Comparison of ENCODE assay signal across 8 mouse cellular contexts in genomic region chr12:8638411-8639087, GRCm38 (mm10). TPM values are rescaled to one million over a fixed set of nuclear protein-coding genes. Genes with fewer than 3 reads are reported as not detected.
A peak's percentile ranks its signal among the peaks of the same experiment; 100 is the strongest.
DNase-seq lines count a peak whose midpoint lies in the region; ATAC-seq lines count a peak whose summit lies in the region.
"Not testable (repeated sequence)": the region's sequence is repeated elsewhere in the genome, so short reads cannot be mapped to it uniquely, and the experiment has no call there.

No protein-coding gene starts in this region.

- intact Hi-C loops in gastrocnemius, postnatal 36 days (cut with DNase I) = not testable (repeated sequence)

- peak; percentile 76 for ATAC-seq in monocyte, adult 5-6 weeks (replicated peaks; ENCODE audit: insufficient number of reproducible peaks, low FRiP score, low TSS enrichment, poor library complexity, severe bottlenecking)

- DNase-seq in A20 (ENCODE audit: low read depth, low spot score) (peak; percentile 94), liver (peak; percentile 85)
- peak; percentile 58 for DNase-seq in adrenal gland, adult 8-10 months
- DNase-seq in embryo, embryonic 10 days (ENCODE audit: low spot score) = peak; percentile 84
- DNase-seq in gastrocnemius, postnatal 36 days = peak; percentile 66 to 75
- DNase-seq in kidney, adult 9 months = peak; percentile 81
- DNase-seq in spleen, postnatal 14 days (ENCODE audit: low spot score in 2 of 2) = peak; percentile 75 to 86

RNA-seq across cellular contexts. Expression of gene Pum2, which starts 35.4 kb away (rescaled TPM):
- total RNA-seq in adrenal gland, adult 8-10 months (2022) = 100 to 1,000 TPM; 152 to 158 (median 154) TPM
- 10 to 100 TPM; 70.1 to 72.1 TPM for total RNA-seq in gastrocnemius, postnatal 36 days (2021)
- 129 to 201 TPM (median 138 TPM) in 3 replicates for total RNA-seq in monocyte, adult 5-6 weeks (2017)

RNA-seq across cellular contexts. Expression of gene Slc7a15, which starts 39.7 kb away (rescaled TPM):
- not detected for total RNA-seq in adrenal gland, adult 8-10 months (2022)
- not detected for total RNA-seq in gastrocnemius, postnatal 36 days (2021)
- not detected in 3 replicates for total RNA-seq in monocyte, adult 5-6 weeks (2017)

Comparison
In these comparisons a context has a peak if more than half of its experiments do, and no peak if none do; other contexts are left out.
1. Peak in every context shown above with its lines: DNase-seq and ATAC-seq.